Mouse (Mus musculus): ENCODE data around the gene Gm10198.

- TF ChIP-seq CTCF (IDR thresholded peaks at IDR 0.05; ENCODE audit: borderline replicate concordance, extremely low read depth, insufficient read depth, insufficient read length) = no peak
- no peak for TF ChIP-seq POLR2A (IDR thresholded peaks at IDR 0.05; ENCODE audit: borderline replicate concordance, extremely low read depth, insufficient read depth, insufficient read length, poor library complexity, severe bottlenecking)
Measured at GRCm38 (mm10) chr13:111545286-111545685, 47.3 kb upstream of the Gm10198 start.

Measured in brain, embryonic 14.5 days (tissue).